Mouse (Mus musculus): ENCODE measurements at regions not wholly inside any gene's neighbourhood (a gene's known extent, or its start where the extent isn't known, plus 50 kb on each side); places are given as distances from the start of the nearest gene placed in this dataset.

DNA sequence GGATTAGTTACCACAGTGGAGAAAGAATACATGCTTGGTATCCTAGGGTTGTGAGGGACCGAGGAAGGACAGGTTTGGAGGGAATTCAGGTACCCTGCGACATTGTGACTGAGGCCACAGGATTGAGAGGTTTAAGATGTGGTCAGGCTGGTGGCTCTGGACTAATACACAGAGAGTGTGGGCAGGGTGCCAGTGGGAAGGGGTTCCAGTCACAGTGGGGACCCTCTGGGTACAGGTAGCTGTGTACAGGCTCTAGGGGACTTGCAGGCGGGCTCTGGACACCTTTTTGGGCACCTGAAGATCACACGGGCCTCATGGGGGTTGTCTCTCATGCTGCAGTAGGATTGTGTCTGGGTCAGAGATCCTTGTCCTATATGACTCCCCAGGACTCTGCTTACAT lies 213.1 kb upstream of the Kcnab2 start:
- H3K9me3 ChIP-seq (ENCODE audit: control insufficient read depth, low read length): 0 out of 2 replicates have a peak, but pooled peaks cover 5% of the 10 kb centered on the region
- H3K4me2 ChIP-seq (ENCODE audit: low read length): no peak overlapping the region
- ATAC-seq (replicated peaks; ENCODE audit: low FRiP score, low TSS enrichment, low read depth) (no peak), DNase-seq (ENCODE audit: low spot score) (no peak)
- 85% methylated on average over 4 of the region's 4 CpGs for WGBS
- H3K9ac ChIP-seq (ENCODE audit: low read length): no peak overlapping the region
- H3K36me3 ChIP-seq (ENCODE audit: control insufficient read depth, insufficient read depth, low read length): no peaks in the 10 kb centered on the region
- no peaks in the 10 kb centered on the region for H3K4me1 ChIP-seq (replicated peaks; ENCODE audit: control insufficient read depth, insufficient read depth, low read length)
- no peaks in the 10 kb centered on the region for H3K27me3 ChIP-seq (replicated peaks; ENCODE audit: control insufficient read depth, insufficient read depth, low read length)
- no peak overlapping the region for H3K4me3 ChIP-seq (ENCODE audit: low read depth, low read length)
- H3K27ac ChIP-seq (ENCODE audit: low read depth): no peak overlapping the region

DNA sequence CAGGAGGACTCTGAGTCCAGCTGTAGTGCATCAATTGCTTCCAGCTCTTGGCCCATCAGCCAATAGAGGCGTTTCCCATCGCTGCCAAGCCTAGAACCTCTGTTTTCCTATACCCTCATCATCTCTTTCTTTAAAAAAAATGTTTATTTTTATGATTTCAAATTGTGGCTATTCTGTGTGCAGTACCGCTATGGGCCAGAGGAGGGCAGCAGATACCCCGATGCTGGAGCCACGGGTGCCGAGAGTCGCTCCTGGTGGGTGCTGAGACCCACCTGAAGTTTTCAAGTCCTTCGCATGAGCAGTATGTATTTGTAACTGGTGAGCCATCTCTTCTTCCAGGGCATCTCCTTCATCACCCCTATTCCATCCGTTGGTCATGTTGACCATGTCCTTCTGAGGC lies 212.2 kb upstream of the Kcnab2 start:
- Histone ChIP-seq H3K27me3 (replicated peaks; ENCODE audit: control insufficient read depth, insufficient read depth, low read length) (no peaks in the 10 kb centered on the region), H3K9me3 (ENCODE audit: control insufficient read depth, low read length) (0 out of 2 replicates have a peak, but pooled peaks cover 5% of the 10 kb centered on the region), H3K27ac (ENCODE audit: low read depth) (no peak overlapping the region), H3K4me3 (ENCODE audit: low read depth, low read length) (no peak overlapping the region), H3K4me2 (ENCODE audit: low read length) (no peak overlapping the region), H3K9ac (ENCODE audit: low read length) (no peak overlapping the region), H3K36me3 (ENCODE audit: control insufficient read depth, insufficient read depth, low read length) (no peaks in the 10 kb centered on the region), H3K4me1 (replicated peaks; ENCODE audit: control insufficient read depth, insufficient read depth, low read length) (no peaks in the 10 kb centered on the region)
- ATAC-seq (replicated peaks; ENCODE audit: low FRiP score, low TSS enrichment, low read depth) (no peak), DNase-seq (ENCODE audit: low spot score) (no peak)
- 84% methylated on average over 9 of the region's 9 CpGs for WGBS

DNA sequence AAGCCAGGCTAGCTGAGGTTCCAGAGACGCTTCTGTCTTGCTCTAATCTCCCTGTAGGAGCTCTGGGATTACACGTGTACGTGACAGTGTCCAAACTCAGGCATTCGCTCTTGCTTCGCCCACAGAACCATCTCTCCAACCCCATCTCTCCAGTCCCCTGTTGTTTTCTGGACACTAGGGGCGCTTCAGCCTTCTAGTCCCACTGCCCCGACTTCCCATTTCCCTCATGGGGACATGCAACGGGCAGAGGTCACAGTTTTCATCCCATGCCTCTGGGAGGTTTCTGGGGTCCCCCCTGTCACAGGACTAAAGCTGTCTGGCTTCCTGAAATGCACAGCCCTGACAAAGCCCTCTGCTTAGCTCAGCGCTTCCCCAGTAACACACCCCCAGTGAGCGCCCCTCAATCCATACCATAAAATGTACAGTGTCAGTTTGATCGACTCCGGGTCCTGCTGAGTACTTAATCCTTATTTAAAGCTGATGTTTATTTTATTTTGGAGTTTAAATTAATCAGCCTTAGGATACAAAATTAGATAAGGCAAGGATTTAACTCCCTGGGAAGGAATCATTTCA lies 208.9 kb upstream of the Kcnab2 start:
- DNase-seq (ENCODE audit: low spot score): no peak
- no peaks in the 10 kb centered on the region for H3K4me1 ChIP-seq (replicated peaks; ENCODE audit: control insufficient read depth, insufficient read depth, low read length)
- no peak overlapping the region for H3K27ac ChIP-seq (ENCODE audit: low read depth)
- ATAC-seq (replicated peaks; ENCODE audit: low FRiP score, low TSS enrichment, low read depth): no peak
- H3K4me2 ChIP-seq (ENCODE audit: low read length): no peak overlapping the region
- no peaks in the 10 kb centered on the region for H3K27me3 ChIP-seq (replicated peaks; ENCODE audit: control insufficient read depth, insufficient read depth, low read length)
- WGBS: 51% methylated on average over 12 of the region's 12 CpGs
- no peak overlapping the region for H3K4me3 ChIP-seq (ENCODE audit: low read depth, low read length)
- peaks cover 9% of the 10 kb centered on the region; the same call in 1 of the 2 replicates for H3K9me3 ChIP-seq (ENCODE audit: control insufficient read depth, low read length)
- no peak overlapping the region for H3K9ac ChIP-seq (ENCODE audit: low read length)
- no peaks in the 10 kb centered on the region for H3K36me3 ChIP-seq (ENCODE audit: control insufficient read depth, insufficient read depth, low read length)

- no peak overlapping the region for H3K4me3 ChIP-seq (ENCODE audit: low read depth, low read length)
- no peak for ATAC-seq (replicated peaks; ENCODE audit: low FRiP score, low TSS enrichment, low read depth)
- H3K9ac ChIP-seq (ENCODE audit: low read length): no peak overlapping the region
- no peak overlapping the region for H3K27ac ChIP-seq (ENCODE audit: low read depth)
- H3K9me3 ChIP-seq (ENCODE audit: control insufficient read depth, low read length): no peaks in the 10 kb centered on the region
- no peaks in the 10 kb centered on the region for H3K27me3 ChIP-seq (replicated peaks; ENCODE audit: control insufficient read depth, insufficient read depth, low read length)
- no peaks in the 10 kb centered on the region for H3K36me3 ChIP-seq (ENCODE audit: control insufficient read depth, insufficient read depth, low read length)
- WGBS: 7% methylated on average over 11 of the region's 11 CpGs
- no peak overlapping the region for H3K4me2 ChIP-seq (ENCODE audit: low read length)
- H3K4me1 ChIP-seq (replicated peaks; ENCODE audit: control insufficient read depth, insufficient read depth, low read length): no peaks in the 10 kb centered on the region
- DNase-seq (ENCODE audit: low spot score): no peak
These were observed 196.5 kb upstream of the Kcnab2 start for GRCm38 (mm10) chr4:152674140-152674539.

- no peak overlapping the region for H3K4me3 ChIP-seq (ENCODE audit: low read depth, low read length)
- 43% methylated on average over 8 of the region's 8 CpGs for WGBS
- H3K4me2 ChIP-seq (ENCODE audit: low read length): no peak overlapping the region
- ATAC-seq (replicated peaks; ENCODE audit: low FRiP score, low TSS enrichment, low read depth) (no peak), DNase-seq (ENCODE audit: low spot score) (no peak)
- H3K9ac ChIP-seq (ENCODE audit: low read length): no peak overlapping the region
- H3K4me1 ChIP-seq (replicated peaks; ENCODE audit: control insufficient read depth, insufficient read depth, low read length): no peaks in the 10 kb centered on the region
- H3K36me3 ChIP-seq (ENCODE audit: control insufficient read depth, insufficient read depth, low read length): no peaks in the 10 kb centered on the region
- no peak overlapping the region for H3K27ac ChIP-seq (ENCODE audit: low read depth)
- H3K9me3 ChIP-seq (ENCODE audit: control insufficient read depth, low read length): 0 out of 2 replicates have a peak, but pooled peaks cover 2% of the 10 kb centered on the region
- no peaks in the 10 kb centered on the region for H3K27me3 ChIP-seq (replicated peaks; ENCODE audit: control insufficient read depth, insufficient read depth, low read length)
These were observed 185.8 kb upstream of the Kcnab2 start for GRCm38 (mm10) chr4:152663482-152663881.

DNA sequence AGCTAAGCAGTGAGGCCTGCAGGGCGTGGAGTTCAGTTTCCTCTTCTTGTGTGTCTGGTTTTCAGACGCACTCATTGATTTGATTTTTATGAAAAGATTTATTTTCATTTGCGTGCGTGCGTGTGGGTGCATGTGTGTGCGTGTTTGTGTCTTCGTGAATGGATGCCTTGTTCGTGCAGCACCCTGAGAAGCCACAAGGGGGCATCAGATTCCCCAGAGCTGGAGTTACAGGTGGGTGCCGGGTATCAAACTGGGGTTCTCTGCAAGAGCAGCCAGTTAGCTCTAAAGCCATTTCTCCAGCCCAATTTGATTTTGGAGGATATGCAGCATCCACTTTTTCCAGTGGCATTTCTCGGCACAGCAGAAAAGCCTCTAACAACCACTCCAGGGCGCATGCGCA lies 185.4 kb upstream of the Kcnab2 start:
- Histone ChIP-seq H3K4me3 (ENCODE audit: low read depth, low read length) (no peak overlapping the region), H3K9ac (ENCODE audit: low read length) (no peak overlapping the region), H3K27ac (ENCODE audit: low read depth) (no peak overlapping the region), H3K36me3 (ENCODE audit: control insufficient read depth, insufficient read depth, low read length) (no peaks in the 10 kb centered on the region), H3K4me1 (replicated peaks; ENCODE audit: control insufficient read depth, insufficient read depth, low read length) (no peaks in the 10 kb centered on the region), H3K9me3 (ENCODE audit: control insufficient read depth, low read length) (0 out of 2 replicates have a peak, but pooled peaks cover 2% of the 10 kb centered on the region), H3K4me2 (ENCODE audit: low read length) (no peak overlapping the region), H3K27me3 (replicated peaks; ENCODE audit: control insufficient read depth, insufficient read depth, low read length) (no peaks in the 10 kb centered on the region)
- WGBS: 93% methylated on average over 12 of the region's 12 CpGs
- ATAC-seq (replicated peaks; ENCODE audit: low FRiP score, low TSS enrichment, low read depth) (no peak), DNase-seq (ENCODE audit: low spot score) (no peak)

DNA sequence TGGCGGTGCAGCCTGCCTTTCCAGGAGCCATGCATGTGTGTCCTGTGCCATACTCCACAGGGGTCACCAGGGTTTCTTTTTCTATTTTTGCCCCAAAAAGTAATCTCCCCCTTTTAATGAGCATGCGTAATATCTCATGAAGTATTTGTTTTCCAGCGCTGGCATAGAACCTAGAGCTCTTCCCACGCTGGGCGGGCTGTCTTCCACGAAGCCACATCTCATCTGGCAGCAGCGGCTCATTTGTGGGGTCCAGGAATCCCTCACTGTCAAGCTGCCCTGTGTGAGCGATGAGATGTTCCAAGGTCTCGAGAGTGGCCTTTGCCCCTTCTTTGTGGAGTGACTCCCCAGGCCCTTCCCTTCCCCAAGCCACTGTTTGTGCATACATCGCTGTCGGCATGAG lies 184.8 kb upstream of the Kcnab2 start:
- H3K27ac ChIP-seq (ENCODE audit: low read depth): no peak overlapping the region
- no peaks in the 10 kb centered on the region for H3K36me3 ChIP-seq (ENCODE audit: control insufficient read depth, insufficient read depth, low read length)
- 79% methylated on average over 11 of the region's 11 CpGs for WGBS
- 0 out of 2 replicates have a peak, but pooled peaks cover 2% of the 10 kb centered on the region for H3K9me3 ChIP-seq (ENCODE audit: control insufficient read depth, low read length)
- H3K9ac ChIP-seq (ENCODE audit: low read length): no peak overlapping the region
- no peak overlapping the region for H3K4me2 ChIP-seq (ENCODE audit: low read length)
- no peak overlapping the region for H3K4me3 ChIP-seq (ENCODE audit: low read depth, low read length)
- no peaks in the 10 kb centered on the region for H3K4me1 ChIP-seq (replicated peaks; ENCODE audit: control insufficient read depth, insufficient read depth, low read length)
- H3K27me3 ChIP-seq (replicated peaks; ENCODE audit: control insufficient read depth, insufficient read depth, low read length): no peaks in the 10 kb centered on the region
- DNase-seq (ENCODE audit: low spot score) (no peak), ATAC-seq (replicated peaks; ENCODE audit: low FRiP score, low TSS enrichment, low read depth) (no peak)

DNA sequence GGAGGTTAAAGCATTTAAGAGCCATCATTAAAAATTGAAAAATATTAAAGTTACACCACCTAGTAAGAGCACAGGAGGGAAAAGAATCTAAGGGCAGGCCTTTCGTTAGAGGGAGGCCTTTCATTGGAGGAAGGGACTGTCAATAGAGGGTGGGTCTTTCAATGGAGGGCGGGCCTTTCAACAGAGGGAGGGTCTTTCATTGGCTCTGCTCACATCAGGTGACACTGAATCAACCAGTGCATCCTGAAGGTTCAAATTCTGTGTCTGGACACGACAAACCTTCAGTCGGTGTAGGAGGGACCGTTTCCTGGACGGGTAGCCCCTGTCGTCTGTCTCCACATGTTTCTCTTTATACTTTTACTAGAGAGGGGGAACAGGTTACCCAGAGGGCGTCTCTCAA lies 172.5 kb upstream of the Kcnab2 start:
- WGBS: 63% methylated on average over 8 of the region's 8 CpGs
- ATAC-seq (replicated peaks; ENCODE audit: low FRiP score, low TSS enrichment, low read depth) (no peak), DNase-seq (ENCODE audit: low spot score) (no peak)
- Histone ChIP-seq H3K36me3 (ENCODE audit: control insufficient read depth, insufficient read depth, low read length) (no peaks in the 10 kb centered on the region), H3K27ac (ENCODE audit: low read depth) (no peak overlapping the region), H3K4me3 (ENCODE audit: low read depth, low read length) (no peak overlapping the region), H3K9ac (ENCODE audit: low read length) (no peak overlapping the region), H3K4me2 (ENCODE audit: low read length) (no peak overlapping the region), H3K4me1 (replicated peaks; ENCODE audit: control insufficient read depth, insufficient read depth, low read length) (no peaks in the 10 kb centered on the region), H3K27me3 (replicated peaks; ENCODE audit: control insufficient read depth, insufficient read depth, low read length) (no peaks in the 10 kb centered on the region), H3K9me3 (ENCODE audit: control insufficient read depth, low read length) (no peaks in the 10 kb centered on the region)

DNA sequence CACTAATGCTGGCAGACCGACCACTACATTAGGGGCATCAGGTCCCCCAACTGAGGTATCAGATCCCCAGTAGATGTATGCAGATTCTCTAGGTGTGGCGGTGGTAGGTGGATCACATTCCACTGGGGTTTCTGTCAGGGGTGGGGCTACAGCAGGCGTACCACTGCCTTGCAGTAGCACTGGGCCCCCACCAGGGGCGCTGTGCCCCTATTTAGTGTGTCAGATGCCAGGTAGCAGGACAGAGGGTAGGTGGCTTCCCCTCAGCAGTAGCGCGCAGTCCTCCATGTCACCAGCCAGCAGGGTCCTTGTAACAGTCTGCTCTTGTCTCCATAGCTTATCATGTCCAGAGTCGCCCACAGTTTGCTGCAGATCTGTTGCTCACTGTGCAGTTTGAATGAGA lies 169.9 kb upstream of the Kcnab2 start:
- ATAC-seq (replicated peaks; ENCODE audit: low FRiP score, low TSS enrichment, low read depth): no peak
- DNase-seq (ENCODE audit: low spot score): no peak

More for the DNA sequence above, 169.9 kb upstream of the Kcnab2 start:
- no peaks in the 10 kb centered on the region for H3K4me1 ChIP-seq (replicated peaks; ENCODE audit: control insufficient read depth, insufficient read depth, low read length)
- 52% methylated on average over 7 of the region's 7 CpGs for WGBS
- H3K9me3 ChIP-seq (ENCODE audit: control insufficient read depth, low read length): no peaks in the 10 kb centered on the region
- H3K27ac ChIP-seq (ENCODE audit: low read depth): no peak overlapping the region
- H3K4me2 ChIP-seq (ENCODE audit: low read length): no peak overlapping the region
- no peak overlapping the region for H3K4me3 ChIP-seq (ENCODE audit: low read depth, low read length)
- H3K9ac ChIP-seq (ENCODE audit: low read length): no peak overlapping the region
- H3K27me3 ChIP-seq (replicated peaks; ENCODE audit: control insufficient read depth, insufficient read depth, low read length): no peaks in the 10 kb centered on the region
- no peaks in the 10 kb centered on the region for H3K36me3 ChIP-seq (ENCODE audit: control insufficient read depth, insufficient read depth, low read length)

All from intestine, embryonic 14.5 days (tissue).